Mouse (Mus musculus) embryo, embryonic 9.5 days (tissue): ENCODE results near the gene Adcy10.

Experiments used
- DNase-seq: peaks from one replicate; pipeline ENCODE4 v3.0.0-alpha.2; 2017; ENCODE audit errors: extremely low spot score

Adcy10 gene

GRCm38 (mm10) chr1:165604203-165604602 is 119.2 kb downstream of the Adcy10 start:
- DNase-seq: no peak

GRCm38 (mm10) chr1:165605108-165605507 is 120.1 kb downstream of the Adcy10 start:
- DNase-seq: no peak

- no peak for DNase-seq
Observed at GRCm38 (mm10) chr1:165605774-165606173, 120.8 kb downstream of the Adcy10 start.

- no peak for DNase-seq
Observed at GRCm38 (mm10) chr1:165608904-165609303, 123.9 kb downstream of the Adcy10 start.

- no peak for DNase-seq
Observed at GRCm38 (mm10) chr1:165609495-165610320, 124.7 kb downstream of the Adcy10 start.

- no peak for DNase-seq
Observed at GRCm38 (mm10) chr1:165610321-165610999, 125.5 kb downstream of the Adcy10 start.

- DNase-seq: no peak
Observed at GRCm38 (mm10) chr1:165612714-165613113, 127.7 kb downstream of the Adcy10 start.

GRCm38 (mm10) chr1:165613926-165614325 is 128.9 kb downstream of the Adcy10 start:
- DNase-seq: no peak

- no peak for DNase-seq
Observed at GRCm38 (mm10) chr1:165614793-165615192, 129.8 kb downstream of the Adcy10 start.

- DNase-seq: no peak
Observed at GRCm38 (mm10) chr1:165616652-165617051, 131.7 kb downstream of the Adcy10 start.

- DNase-seq: peak; percentile 61
Observed at GRCm38 (mm10) chr1:165617166-165617891, 132.3 kb downstream of the Adcy10 start.

- DNase-seq: no peak
Observed at GRCm38 (mm10) chr1:165618201-165618624, 133.2 kb downstream of the Adcy10 start.

- DNase-seq: no peak
Observed at GRCm38 (mm10) chr1:165625058-165625457, 140.1 kb downstream of the Adcy10 start.

- no peak for DNase-seq
Observed at GRCm38 (mm10) chr1:165625896-165626295, 140.9 kb downstream of the Adcy10 start.
